Mouse (Mus musculus) midbrain, postnatal 0 days (tissue): ENCODE measurements around the gene Wwox. TPM values are rescaled to one million over a fixed set of nuclear protein-coding genes. Genes with fewer than 3 reads are reported as not detected.

Experiments
- ATAC-seq: fragments of 200-750 bp; cut with Nextera tagmentation; 2 replicates; pipeline ENCODE4 v1.8.0; 2017; ENCODE audit warnings: moderate number of reproducible peaks, mild to moderate bottlenecking, moderate TSS enrichment, moderate library complexity; ENCODE audit not compliant: low FRiP score
- DNase-seq: peaks from one replicate; pipeline ENCODE4 v3.0.0-alpha.2; 2015; ENCODE audit warnings: low spot score
- H3K27ac ChIP-seq: fragments of 300-500 bp; sonication (generic); 2 replicates; pipeline ENCODE4 v1.5.1; 2014; ENCODE audit warnings: low read depth, mild to moderate bottlenecking, low read length, mixed read lengths
- H3K27me3 ChIP-seq: fragments of 300-500 bp; sonication (generic); 2 replicates; pipeline ENCODE4 v1.6.1; 2014; ENCODE audit warnings: low read length, control low read depth, mixed read lengths; ENCODE audit not compliant: insufficient read depth
- H3K36me3 ChIP-seq: fragments of 300-500 bp; sonication (generic); 2 replicates; pipeline ENCODE4 v1.6.1; 2014; ENCODE audit warnings: low read length, control low read depth, mixed read lengths; ENCODE audit not compliant: insufficient read depth
- H3K4me1 ChIP-seq: fragments of 300-500 bp; sonication (generic); 2 replicates; pipeline ENCODE4 v1.6.1; 2014; ENCODE audit warnings: mild to moderate bottlenecking, control low read depth, antibody characterized with exemption, low read length, mixed read lengths; ENCODE audit not compliant: insufficient read depth
- H3K4me2 ChIP-seq: fragments of 300-500 bp; sonication (generic); 2 replicates; pipeline ENCODE4 v1.6.1; 2014; ENCODE audit warnings: low read depth, mild to moderate bottlenecking, low read length, mixed read lengths; ENCODE audit not compliant: poor library complexity, severe bottlenecking
- H3K4me3 ChIP-seq: fragments of 300-500 bp; sonication (generic); 2 replicates; pipeline ENCODE4 v1.5.1; 2014; ENCODE audit warnings: low read depth, mild to moderate bottlenecking, low read length, moderate library complexity
- H3K9ac ChIP-seq: fragments of 300-500 bp; sonication (generic); replicated peaks from 2 replicates; pipeline ENCODE4 v1.6.1; 2014; ENCODE audit warnings: mild to moderate bottlenecking, low read length, moderate library complexity, mixed read lengths; ENCODE audit not compliant: poor library complexity, severe bottlenecking
- H3K9me3 ChIP-seq: fragments of 300-500 bp; sonication (generic); 2 replicates; pipeline ENCODE4 v1.6.1; 2016; ENCODE audit warnings: low read length, control low read depth
- CTCF ChIP-seq: IDR thresholded peaks from 2 replicates; pipeline ENCODE4 v1.5.1; 2016; ENCODE audit warnings: antibody characterized with exemption, mild to moderate bottlenecking
- WGBS: fragments of 180-500 bp; shearing (Covaris S2); extraction: QIAGEN DNeasy Blood & Tissue Kit; methylation state at CpG from one replicate; pipeline ENCODE4 v1.1.7; 2014; 5-methylcytosine and 5-hydroxymethylcytosine counted together
- polyA plus RNA-seq: library from polyadenylated mRNA; unstranded; fragments of >200 nt; fragmentation: Nextera tagmentation; extraction: Ambion mirVana; gene quantifications from 2 replicates; pipeline ENCODE4 v1.2.1, GENCODE M21; 2015
- total RNA-seq: library from RNA; depleted of rRNA; stranded (reverse); fragments of >200 nt; gene quantifications from 2 replicates; pipeline ENCODE4 v1.2.3, GENCODE M21; 2014

Gene Wwox
- total and polyA plus RNA-seq, 2 experiments from 2014 or later: 15.4 to 17.2 TPM

DNA sequence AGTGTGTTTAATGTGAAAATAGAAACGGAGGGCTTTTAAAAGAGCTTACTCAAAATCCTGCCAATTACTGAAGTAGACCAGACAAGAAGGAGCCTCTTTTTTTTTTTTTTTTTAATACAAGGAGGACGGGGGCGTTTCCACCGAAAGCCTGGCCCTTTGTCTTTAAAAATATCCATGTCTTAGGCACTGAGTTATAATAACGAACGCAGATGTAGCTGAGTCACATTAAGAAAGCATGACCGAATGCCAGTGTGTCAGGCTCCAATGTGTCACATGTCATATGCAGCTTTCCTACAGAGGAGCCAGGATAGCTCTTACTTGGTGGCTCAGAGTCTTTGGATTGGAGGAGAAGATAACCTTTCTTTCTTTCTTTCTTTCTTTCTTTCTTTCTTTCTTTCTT lies 567.8 kb downstream of the Wwox start:
- DNase-seq: no peak

DNA sequence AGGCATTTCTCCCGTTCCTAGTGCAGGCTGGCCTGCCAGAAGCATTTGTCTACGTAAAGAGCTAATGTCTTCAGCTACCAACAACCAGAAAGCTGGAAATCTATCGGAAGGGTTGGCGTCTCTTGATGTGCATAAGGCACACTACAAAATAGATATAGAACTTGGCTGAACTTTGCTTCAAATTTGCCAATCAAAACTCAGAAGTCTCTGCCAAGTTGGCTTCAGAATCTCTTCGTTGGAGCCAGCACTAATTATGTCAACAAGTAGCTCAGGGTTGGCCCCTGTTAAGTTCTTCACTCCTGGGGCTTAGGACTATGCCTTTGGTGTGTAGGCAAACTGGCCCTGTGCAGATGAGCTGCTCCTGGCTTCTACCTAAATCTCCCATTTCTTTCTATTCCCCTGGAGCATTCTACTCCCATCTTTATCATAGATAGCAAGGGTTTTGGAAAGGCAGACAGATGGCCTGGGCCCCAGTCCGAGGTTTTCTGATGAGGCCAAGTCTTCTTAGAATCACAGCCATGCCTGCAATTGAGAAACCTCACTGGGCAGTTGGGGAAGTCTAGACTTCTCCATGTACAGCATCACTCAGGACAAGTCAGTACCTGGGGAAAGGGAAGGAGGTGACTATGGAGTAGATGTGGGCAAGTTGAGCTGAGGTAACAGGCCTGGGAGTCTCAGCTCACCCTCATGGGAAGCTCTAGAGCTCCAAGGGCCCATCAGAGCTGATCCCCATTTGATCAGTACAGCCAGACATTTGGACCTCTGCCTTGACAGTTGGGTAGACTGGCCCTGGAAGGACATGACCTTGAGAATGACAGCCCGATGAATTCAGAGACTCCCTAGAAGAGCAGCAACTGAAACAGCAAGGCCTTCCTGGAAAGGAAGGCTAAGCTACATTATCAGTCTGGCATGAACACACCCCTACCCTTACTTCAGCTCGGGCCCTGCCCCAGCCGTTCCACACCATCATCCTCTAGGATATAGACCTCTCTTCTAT lies 569.5 kb downstream of the Wwox start:
- no peaks in the 10 kb centered on the region for H3K27me3 ChIP-seq
- no peak for TF ChIP-seq CTCF
- H3K27ac ChIP-seq: no peak overlapping the region
- H3K9ac ChIP-seq: no peak overlapping the region
- 80% methylated on average over 9 of the region's 9 CpGs for WGBS
- DNase-seq (peak; percentile 42), ATAC-seq (no peak)
- no peak overlapping the region for H3K4me2 ChIP-seq
- H3K4me1 ChIP-seq: peaks cover 9% of the 10 kb centered on the region
- no peaks in the 10 kb centered on the region for H3K36me3 ChIP-seq
- H3K4me3 ChIP-seq: no peak overlapping the region
- no peaks in the 10 kb centered on the region for H3K9me3 ChIP-seq

More for the DNA sequence above, 567.8 kb downstream of the Wwox start:
- no peak for TF ChIP-seq CTCF
- no peak overlapping the region for H3K9ac ChIP-seq
- no peak overlapping the region for H3K4me3 ChIP-seq
- H3K36me3 ChIP-seq: no peaks in the 10 kb centered on the region
- no peaks in the 10 kb centered on the region for H3K9me3 ChIP-seq
- H3K27me3 ChIP-seq: no peaks in the 10 kb centered on the region
- H3K4me2 ChIP-seq: no peak overlapping the region
- no peak for ATAC-seq
- H3K4me1 ChIP-seq: peaks cover 6% of the 10 kb centered on the region
- H3K27ac ChIP-seq: no peak overlapping the region
- 40% methylated on average over 7 of the region's 7 CpGs for WGBS

DNA sequence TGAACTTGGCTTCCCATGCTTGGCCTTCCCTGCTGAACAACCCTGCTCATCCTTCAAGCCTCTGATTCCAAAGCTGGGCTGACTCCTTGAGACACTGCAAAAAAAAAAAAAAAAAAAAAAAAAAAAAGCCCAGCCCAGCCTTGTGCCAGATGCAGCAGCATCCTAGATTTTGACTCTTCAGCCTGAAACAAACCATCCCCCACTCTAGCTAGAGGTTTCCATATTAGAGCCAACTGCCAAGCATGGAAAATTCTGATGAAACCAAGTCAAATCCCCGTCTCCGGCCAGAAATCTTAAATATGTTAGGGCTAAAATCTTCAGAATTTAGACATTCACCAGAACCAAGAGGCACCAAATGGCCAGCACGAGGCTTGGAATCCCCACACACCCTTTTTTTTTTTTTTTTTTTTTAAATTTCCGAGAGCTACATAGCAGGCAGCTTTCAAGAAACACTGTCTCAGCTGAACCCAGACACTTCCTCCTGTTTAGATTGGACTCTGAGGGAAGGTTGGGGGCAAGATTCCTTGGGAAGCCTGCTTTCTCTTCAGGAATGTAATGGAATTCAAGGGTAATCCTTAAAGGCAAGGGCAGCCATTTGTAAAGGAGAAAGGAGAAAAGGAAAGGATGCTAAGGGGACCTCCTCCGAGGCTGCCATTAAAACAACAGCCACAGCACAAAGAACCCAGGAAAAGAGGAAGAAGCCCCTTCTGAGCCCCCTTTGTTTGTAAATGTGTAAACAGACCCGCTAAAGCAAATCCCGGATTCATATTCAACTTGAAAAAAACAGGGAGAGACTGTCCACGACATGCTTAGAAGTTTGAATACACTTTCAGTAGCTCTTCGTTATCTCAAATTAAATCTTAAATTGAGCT lies 570.7 kb downstream of the Wwox start:
- no peak for DNase-seq

DNA sequence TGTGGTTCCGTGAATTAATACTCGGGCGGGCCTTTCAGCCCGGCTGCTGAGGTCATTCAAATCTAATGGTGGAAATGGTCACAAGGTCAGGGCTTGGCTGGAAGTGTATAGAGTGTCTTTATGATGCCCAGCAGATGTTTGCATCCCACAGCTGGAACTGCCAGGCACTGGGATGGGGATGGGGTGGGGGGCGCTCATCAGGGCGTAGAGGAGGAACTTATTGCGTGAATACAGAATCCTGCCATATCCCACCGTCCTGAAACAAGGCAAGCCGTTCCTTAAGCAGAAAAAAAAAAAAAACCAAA lies 571.3 kb downstream of the Wwox start:
- TF ChIP-seq CTCF: no peak
- H3K4me1 ChIP-seq: peaks cover 9% of the 10 kb centered on the region
- H3K9me3 ChIP-seq: no peaks in the 10 kb centered on the region
- H3K27me3 ChIP-seq: no peaks in the 10 kb centered on the region
- no peak overlapping the region for H3K27ac ChIP-seq
- H3K9ac ChIP-seq: no peak overlapping the region
- no peak for ATAC-seq
- 33% methylated on average over 9 of the region's 9 CpGs for WGBS
- H3K4me2 ChIP-seq: no peak overlapping the region
- no peaks in the 10 kb centered on the region for H3K36me3 ChIP-seq
- no peak overlapping the region for H3K4me3 ChIP-seq
- no peak for DNase-seq

More for the DNA sequence above, 570.7 kb downstream of the Wwox start:
- peaks cover 9% of the 10 kb centered on the region for H3K4me1 ChIP-seq
- H3K27ac ChIP-seq: no peak overlapping the region
- WGBS: 25% methylated on average over 9 of the region's 9 CpGs
- no peaks in the 10 kb centered on the region for H3K36me3 ChIP-seq
- H3K9ac ChIP-seq: no peak overlapping the region
- no peak overlapping the region for H3K4me3 ChIP-seq
- no peaks in the 10 kb centered on the region for H3K9me3 ChIP-seq
- TF ChIP-seq CTCF: no peak
- H3K4me2 ChIP-seq: no peak overlapping the region
- no peak for ATAC-seq
- no peaks in the 10 kb centered on the region for H3K27me3 ChIP-seq

DNA sequence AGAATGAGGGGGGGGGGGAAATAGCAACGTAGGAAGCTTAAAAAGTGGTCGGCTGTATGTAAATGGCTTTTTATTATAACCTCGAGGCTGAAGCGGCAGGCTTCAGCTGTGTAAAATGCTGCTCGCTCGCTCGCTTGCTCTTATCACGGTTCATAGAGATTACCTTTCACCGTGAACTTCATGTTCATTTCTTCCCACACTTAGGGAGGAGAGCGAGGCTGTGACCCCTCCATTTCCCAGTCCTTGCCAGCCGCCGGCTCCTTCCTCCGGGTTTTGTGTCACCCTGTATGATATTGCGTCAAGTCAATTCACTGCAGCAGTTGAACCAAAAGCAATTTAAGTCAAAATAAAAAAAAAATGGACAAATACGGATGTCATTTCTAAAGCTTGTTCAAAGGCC lies 580.2 kb downstream of the Wwox start:
- H3K4me3 ChIP-seq: no peak overlapping the region
- 39% methylated on average over 15 of the region's 15 CpGs for WGBS
- no peak overlapping the region for H3K27ac ChIP-seq
- H3K36me3 ChIP-seq: no peaks in the 10 kb centered on the region
- H3K27me3 ChIP-seq: no peaks in the 10 kb centered on the region
- no peak for TF ChIP-seq CTCF
- ATAC-seq (no peak), DNase-seq (no peak)
- no peaks in the 10 kb centered on the region for H3K9me3 ChIP-seq
- no peak overlapping the region for H3K9ac ChIP-seq
- no peak overlapping the region for H3K4me2 ChIP-seq
- no peaks in the 10 kb centered on the region for H3K4me1 ChIP-seq

DNA sequence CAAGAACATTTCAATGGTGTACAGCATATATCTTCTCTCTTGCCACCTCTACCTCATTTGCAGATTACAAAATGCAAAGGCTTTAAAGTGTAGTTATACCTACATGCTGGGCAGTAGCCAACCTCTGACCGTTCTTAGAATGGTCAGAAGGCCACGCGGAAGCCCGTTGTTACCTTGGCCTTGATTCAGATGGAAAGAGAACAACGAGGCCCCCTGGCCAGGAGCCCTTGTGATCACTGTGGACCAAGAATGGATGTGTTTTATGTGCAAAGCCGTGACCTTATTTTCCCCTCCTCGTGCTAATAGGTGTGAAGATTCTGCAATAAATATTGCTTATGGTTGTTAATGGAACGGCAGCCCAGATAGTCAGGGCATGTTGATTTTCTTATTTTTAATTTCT lies 582.3 kb downstream of the Wwox start:
- TF ChIP-seq CTCF: no peak
- H3K27me3 ChIP-seq: no peaks in the 10 kb centered on the region
- no peak overlapping the region for H3K4me3 ChIP-seq
- H3K4me1 ChIP-seq: no peaks in the 10 kb centered on the region
- no peak overlapping the region for H3K27ac ChIP-seq
- no peak overlapping the region for H3K4me2 ChIP-seq
- H3K9me3 ChIP-seq: no peaks in the 10 kb centered on the region
- H3K9ac ChIP-seq: no peak overlapping the region
- 86% methylated on average over 8 of the region's 8 CpGs for WGBS
- no peak for ATAC-seq
- no peaks in the 10 kb centered on the region for H3K36me3 ChIP-seq
- no peak for DNase-seq
